Mouse (Mus musculus) left cerebral cortex, adult 6 months (tissue): ENCODE results near the gene Olfr199. TPM values are rescaled to one million over a fixed set of nuclear protein-coding genes. Genes with fewer than 3 reads are reported as not detected.

Experiments used
- long read RNA-seq, 2 experiments: library from polyadenylated mRNA; unstranded; transcript quantifications; one replicate each; pipeline ENCODE4 v2.0.0; 2019 to 2020
- polyA plus RNA-seq: library from polyadenylated mRNA; unstranded; fragments of <200 nt; fragmentation: Nextera tagmentation; gene quantifications from 2 replicates; pipeline ENCODE4 v1.2.3, GENCODE M21; 2021

The Olfr199 gene
- polyA plus RNA-seq: not detected in 2 replicates
- long read RNA-seq, experiment 1: 0 reads
- long read RNA-seq, experiment 2: 0 reads

DNA sequence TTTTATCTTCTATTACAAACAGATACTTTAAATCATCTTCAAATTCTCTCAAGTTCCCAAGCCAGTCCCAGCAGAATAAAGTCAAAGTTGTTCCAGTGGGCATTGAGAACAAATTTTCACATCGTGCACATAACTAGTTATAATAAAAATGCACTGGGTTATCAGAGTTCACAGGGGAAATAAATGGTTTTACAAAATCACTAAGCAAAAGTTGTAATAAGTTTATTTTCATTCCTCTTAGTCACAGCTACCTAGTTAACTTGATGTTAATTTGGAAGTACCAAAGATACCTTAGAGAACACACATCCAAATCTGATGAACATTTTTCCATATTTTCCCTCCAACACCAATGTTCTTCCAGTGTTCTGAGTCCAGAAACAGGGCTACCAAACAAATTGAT, at the start of gene Olfr199:
Gene Olfr199, minus strand, starts transcription at position 101 of the 400 bp plus-strand sequence.

DNA sequence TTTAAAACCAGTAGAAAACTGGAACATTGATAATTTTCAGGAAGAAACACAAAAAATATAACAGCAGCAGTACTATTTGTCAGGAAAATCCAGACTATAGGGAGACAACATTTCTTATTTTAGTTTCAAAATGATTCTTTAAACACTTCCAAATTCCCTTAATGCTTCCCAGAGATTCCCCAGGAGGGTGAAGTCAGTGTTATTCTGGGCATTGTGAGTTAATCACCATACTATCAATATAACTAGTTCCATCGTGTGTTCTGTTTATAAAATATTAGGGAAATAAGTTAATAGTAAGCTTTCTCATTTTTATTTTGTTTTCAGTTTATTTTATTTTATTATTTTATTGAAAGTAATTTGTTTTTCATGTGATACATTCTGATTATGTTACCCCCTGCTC, 16.1 kb downstream of the Olfr199 start, which contains the start of gene Olfr198:
Gene Olfr198, minus strand, starts transcription at position 101 of the 400 bp plus-strand sequence.

DNA sequence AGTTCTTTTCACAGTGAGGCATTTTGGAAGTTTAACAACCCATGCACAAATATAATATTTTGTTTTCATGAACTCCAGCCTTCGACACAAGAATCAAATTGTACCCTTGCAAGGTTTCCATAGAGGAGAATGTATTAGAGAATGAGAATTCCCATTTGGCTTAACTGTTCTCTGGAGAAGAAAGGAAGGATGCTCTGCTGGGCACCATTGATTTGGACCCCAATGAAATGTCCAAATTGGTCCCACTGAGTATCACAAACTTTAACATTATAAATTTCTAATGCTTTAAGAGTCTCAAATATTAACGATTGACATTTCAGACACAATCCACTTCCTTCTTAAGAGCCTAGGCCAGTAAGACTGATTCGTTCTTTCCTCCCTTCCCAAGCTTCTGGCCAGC, 49.2 kb downstream of the Olfr199 start, which contains the start of gene Olfr196:
Gene Olfr196, minus strand, starts transcription at position 101 of the 400 bp plus-strand sequence.

Other genes with a start within 250 kb of the Olfr199 start
- gene Olfr183, start 224.4 kb downstream of the Olfr199 start, polyA plus RNA-seq: not detected in 2 replicates
- gene Olfr186, start 189.5 kb downstream of the Olfr199 start, polyA plus RNA-seq: not detected in 2 replicates
- gene Olfr187, start 180.0 kb downstream of the Olfr199 start, polyA plus RNA-seq: not detected in 2 replicates
- gene Olfr190, start 141.8 kb downstream of the Olfr199 start, polyA plus RNA-seq: not detected in 2 replicates
- gene Olfr191, start 129.9 kb downstream of the Olfr199 start, polyA plus RNA-seq: not detected in 2 replicates
- gene Olfr193, start 107.9 kb downstream of the Olfr199 start, polyA plus RNA-seq: not detected in 2 replicates
- gene Olfr194, start 98.7 kb downstream of the Olfr199 start, polyA plus RNA-seq: not detected in 2 replicates
- not detected in 2 replicates for gene Olfr195, start 72.7 kb downstream of the Olfr199 start, polyA plus RNA-seq
- not detected in 2 replicates for gene Olfr196, start 49.3 kb downstream of the Olfr199 start, polyA plus RNA-seq
- not detected in 2 replicates for gene Olfr198, start 16.2 kb downstream of the Olfr199 start, polyA plus RNA-seq
- not detected in 2 replicates for gene Olfr201, start 52.9 kb upstream of the Olfr199 start, polyA plus RNA-seq
- not detected in 2 replicates for gene Olfr202, start 67.0 kb upstream of the Olfr199 start, polyA plus RNA-seq
- not detected in 2 replicates for gene Olfr203, start 79.1 kb upstream of the Olfr199 start, polyA plus RNA-seq
- gene Olfr204, start 98.5 kb upstream of the Olfr199 start, polyA plus RNA-seq: not detected in 2 replicates
- not detected in 2 replicates for gene Olfr205, start 111.4 kb upstream of the Olfr199 start, polyA plus RNA-seq
- gene Olfr206, start 129.5 kb upstream of the Olfr199 start, polyA plus RNA-seq: not detected in 2 replicates
- gene Olfr209, start 144.2 kb upstream of the Olfr199 start, polyA plus RNA-seq: not detected in 2 replicates
- gene Gabrr3, start 187.6 kb upstream of the Olfr199 start, polyA plus RNA-seq: not detected in 2 replicates